Mouse (Mus musculus) lung, postnatal 4 days (tissue): ENCODE data around the gene Arpin.

ENCODE experiments used
- DNase-seq, 2 experiments: peaks; one replicate each; pipeline ENCODE4 v3.0.0; 2021

Arpin gene

DNA sequence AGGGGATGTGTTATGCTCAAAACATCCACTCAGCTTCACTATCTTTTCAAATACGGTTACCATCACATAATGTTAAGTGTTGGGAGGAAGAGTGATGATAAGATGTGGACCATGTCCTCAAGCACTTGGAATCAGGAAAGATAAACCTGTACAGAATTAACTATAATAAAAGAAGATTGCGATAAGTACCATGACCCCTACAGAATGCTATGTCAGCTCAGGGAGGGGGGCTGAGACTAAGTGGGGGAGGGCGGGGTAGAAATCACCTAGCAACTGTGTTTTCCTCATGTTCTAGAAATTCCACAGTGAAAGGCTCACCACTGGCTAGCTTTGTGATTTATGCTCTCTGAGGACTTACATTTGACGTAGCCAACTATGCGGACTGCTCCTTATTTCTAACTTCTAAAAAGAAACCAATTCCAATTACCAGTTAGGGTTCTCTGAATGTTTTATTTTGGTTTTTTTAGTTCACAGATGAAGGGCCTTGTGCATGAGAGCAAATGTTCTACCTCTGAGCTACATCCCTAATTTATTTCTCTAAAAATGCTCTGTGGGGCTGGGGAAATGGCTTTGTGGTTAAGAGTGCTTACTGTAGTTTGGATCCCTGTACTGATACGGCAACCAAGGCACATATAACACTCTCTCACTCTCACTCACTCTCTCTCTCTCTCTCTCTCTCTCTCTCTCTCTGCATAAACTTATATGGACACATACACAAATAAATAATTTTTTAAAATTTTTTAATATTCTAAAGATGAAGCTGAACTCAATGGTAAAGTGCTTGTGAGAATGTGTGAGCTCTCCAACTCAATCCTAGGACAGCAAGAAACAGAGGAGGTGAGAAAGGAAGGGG lies 42.4 kb downstream of the Arpin start:
- no peak for DNase-seq

DNA sequence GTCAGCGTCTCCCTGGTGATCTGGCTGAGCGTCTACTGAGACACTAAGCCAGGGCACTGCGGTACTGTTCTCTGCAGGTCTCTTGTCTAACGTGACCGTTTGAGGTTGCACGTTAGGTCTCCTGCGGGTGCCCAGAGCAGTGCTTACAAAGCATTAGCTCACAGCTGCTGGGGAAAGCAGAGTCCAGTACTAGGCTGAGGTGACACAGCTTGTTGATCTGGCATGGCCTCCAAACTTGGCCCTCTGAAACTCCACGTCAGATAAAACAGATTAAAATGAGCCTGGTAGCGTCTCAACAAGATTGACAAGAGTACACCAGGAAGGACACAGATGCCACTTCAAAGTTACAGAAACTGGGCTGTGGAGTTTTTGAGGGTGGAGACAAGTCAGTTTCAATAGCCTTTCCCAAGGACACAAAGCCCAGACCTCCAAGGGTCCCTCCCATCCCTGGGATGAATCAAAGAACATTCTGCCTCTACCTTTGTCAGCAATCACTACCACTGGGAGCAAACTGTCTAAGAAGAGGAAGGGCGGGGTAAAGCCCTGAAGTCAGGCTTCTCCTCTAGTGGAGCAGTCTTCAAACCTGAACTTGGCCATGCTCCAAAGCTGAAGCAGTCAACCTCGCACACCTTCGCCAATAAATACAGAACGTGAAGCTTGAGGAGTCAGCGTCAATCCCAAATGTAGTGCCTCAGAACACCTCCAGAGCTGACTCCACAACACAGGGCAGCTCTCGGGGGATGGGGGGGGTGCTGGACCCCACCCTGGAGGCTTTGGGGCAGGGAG lies 44.5 kb downstream of the Arpin start:
- no peak for DNase-seq

DNA sequence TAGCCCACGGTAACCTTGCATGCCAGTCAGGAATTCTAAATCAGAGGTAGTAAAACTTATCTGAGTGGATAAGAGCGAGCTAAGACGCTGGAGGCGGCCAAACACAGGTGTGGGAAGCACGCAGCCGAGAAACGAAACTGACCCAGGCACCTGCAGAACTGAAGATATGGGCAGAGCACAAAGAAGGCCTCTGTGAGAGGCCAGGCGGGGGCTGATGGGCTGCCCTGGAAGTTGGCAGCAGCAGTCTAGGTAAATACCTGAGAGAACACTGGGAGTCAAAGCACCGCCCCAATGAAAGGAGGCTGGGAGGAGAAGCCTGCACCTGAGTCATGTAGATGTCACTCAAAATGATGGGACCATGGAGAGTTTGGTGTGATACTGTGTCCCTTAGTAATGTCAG lies 46.6 kb downstream of the Arpin start:
- peak in 1 of 2 experiments; percentile 48 for DNase-seq

DNA sequence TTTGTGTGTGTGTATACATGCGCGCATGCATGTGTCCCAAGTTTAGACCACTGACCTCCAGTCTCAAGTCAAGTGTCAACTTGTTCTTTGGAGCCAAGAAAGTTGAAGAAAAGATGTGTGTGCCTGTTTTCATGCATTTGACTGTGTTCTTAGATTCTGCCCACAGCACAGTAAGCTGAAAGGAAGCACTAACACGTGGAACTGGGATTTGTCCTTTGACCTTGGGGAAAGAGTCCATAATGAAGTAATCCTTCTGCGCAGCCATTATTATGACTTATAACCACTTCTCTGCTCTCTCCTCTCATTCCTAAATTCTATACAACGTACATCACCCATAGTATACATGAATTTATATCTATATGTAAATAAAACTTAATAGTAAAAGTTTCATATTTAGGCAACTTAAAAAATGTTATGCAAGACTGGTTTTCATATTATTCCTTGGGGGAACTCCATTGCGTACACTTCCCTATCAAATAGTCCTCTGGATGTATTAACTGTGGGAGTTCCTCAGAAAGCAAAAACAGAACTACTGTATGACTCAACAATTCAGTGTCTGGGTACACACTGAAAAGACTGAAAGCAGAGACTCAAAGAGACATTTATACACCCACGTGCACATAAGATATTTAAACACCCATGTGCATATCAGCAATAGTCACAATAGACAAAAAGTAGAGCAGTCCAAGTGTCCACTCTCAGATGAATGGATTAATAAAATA lies 51.4 kb downstream of the Arpin start:
- DNase-seq: no peak

DNA sequence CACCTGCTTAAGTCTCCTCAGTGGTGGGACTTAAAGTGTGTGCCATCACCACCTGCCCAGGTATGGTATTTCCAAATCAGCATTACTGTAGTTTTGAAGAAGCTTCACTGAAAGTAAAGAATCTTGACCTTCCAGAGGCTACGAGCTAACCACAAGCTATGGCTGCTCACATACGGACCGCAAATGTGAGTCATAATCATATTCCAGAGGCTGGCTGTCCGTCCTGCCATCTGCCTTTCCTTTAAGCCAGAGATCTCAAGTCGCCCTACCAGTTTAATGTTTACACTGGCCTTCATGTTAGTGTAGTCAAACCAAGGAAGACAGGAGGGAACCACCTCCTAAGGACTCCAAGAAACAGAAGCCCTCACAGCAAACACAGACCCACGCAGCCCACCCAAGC lies 53.3 kb downstream of the Arpin start:
- DNase-seq: no peak

DNA sequence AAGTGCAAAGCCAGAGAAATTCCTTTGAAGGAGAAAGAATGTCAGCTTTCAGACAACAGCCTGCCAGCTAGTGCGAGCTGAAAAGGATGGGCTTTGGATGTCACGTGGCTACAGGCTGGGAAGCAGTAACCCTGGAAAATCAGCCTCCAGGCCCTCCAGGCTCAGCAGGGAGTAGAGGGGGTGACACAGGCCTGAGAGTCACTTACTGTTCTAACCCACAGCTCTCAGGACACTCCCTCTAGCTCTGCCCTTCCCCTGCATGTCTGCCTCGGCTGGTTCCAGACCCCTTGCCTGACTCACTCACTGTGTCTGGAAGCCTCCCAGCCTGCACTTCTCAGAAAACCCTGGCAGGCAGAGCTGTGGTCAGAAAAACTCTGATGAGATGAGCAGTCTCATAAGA lies 54.2 kb downstream of the Arpin start:
- DNase-seq: no peak

DNA sequence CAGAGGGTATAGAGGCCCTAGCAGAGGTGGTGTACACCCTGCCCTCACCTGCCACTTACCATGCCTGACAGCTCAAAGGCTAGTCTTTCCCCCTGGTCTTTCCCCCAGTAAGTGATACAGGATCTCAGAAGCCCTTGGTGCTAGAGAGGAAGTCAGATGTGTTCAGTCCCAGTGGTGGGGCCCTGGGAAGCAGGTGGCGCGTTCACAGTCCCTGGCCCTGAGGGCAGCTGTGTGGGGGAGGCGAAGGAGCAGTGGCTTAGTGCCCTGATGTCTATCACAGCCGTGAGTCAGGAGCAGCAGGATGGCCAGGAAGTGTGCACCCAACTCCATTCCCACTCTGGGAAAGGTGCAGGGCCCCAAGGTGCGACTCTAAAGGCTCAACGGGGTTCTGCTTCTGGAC lies 55.1 kb downstream of the Arpin start:
- DNase-seq: no peak

DNA sequence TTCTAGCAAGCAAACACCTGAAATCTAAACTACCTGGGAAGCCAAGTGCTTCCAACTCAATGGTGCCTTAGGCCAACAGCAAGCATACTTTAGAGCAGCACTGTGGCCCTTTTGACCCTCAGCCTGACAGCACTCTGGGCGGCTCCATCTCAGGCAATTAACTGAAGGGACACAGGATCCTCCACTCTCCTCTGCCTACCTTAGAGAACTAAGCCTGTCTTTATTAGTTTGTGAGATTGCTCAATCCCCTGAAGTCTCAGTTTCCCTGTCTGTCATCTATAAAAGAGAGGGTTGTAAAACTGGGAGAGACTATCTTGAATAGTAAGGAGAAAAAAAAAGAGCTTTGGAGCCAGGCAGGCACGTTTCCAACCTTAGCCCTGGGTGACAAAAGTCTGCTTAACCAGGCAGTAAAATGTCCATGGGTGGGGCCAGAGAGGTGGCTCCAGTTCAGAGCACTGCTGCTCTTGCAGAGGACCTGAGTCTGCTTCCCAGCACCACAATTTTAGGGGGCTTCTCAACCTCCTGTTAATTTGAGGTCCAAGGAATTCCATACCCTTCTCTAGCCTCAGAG lies 56.6 kb downstream of the Arpin start:
- no peak for DNase-seq
